Mouse (Mus musculus) neutrophil, adult 5-6 weeks (primary cell): ENCODE measurements around the gene Krt19. TPM values are rescaled to one million over a fixed set of nuclear protein-coding genes. Genes with fewer than 3 reads are reported as not detected.

Experiments used
- ATAC-seq: fragments of 151-379, 151-347 bp; 2 replicates; pipeline ENCODE4 v1.8.0; 2017; ENCODE audit warnings: mild to moderate bottlenecking, moderate TSS enrichment; ENCODE audit not compliant: insufficient number of reproducible peaks, poor library complexity, low FRiP score, severe bottlenecking; ENCODE audit errors: extremely low read depth
- total RNA-seq: library from RNA; stranded (forward); fragments of 200-1000 nt; gene quantifications from 2 replicates; pipeline ENCODE4 v1.2.3, GENCODE M21; 2017

Gene Krt19
- total RNA-seq, result 0.74 and 4.9 TPM in 2 replicates

- no peak for ATAC-seq
Measured at GRCm38 (mm10) chr11:100148615-100149330, at the start of gene Krt19. TSS of gene Krt19 (minus strand) at chr11:100148665.

DNA sequence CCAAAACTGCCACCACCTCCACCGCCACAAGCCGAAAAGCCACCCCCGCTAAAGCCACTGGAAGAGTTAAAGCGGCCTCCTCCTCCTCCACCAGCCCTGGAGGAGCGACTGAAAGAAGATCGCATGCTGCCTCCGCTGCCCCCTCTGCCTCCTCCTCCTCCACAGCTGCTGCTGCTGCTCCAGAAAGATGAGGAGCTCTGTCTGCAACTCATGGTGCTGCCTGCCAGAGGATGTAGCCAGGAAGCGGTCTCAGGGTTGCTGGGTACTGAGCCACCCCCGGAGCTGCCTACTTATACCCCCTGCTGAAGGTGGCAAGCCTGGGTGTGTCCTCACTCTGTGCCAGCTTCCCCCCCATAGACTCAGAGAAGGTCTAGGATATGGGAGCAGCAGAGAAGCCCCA lies 44.5 kb upstream of the Krt19 start, which contains the start of gene Krt9:
Krt9 (minus strand) TSS at position 255 of the 400 bp plus-strand sequence.
- ATAC-seq, result no peak

DNA sequence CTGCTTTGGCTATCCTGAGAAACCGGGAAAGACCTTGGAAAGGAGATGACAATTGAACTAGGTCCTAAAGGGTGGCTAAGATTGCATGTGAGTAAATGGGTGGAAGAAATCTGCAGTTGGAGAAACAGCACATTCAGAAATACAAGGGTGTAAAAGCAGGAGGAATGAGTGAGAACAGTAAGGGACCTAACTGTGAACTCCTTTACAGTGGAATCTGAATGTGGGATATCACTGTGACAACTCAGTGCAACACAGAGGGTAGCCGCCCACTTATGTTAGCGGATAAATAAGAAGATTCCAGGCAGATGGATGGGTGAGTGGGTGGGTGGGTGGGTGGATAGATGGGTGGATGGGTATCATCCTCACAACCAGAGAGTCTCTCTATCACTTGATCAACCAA lies 43.4 kb upstream of the Krt19 start:
- ATAC-seq, result no peak

DNA sequence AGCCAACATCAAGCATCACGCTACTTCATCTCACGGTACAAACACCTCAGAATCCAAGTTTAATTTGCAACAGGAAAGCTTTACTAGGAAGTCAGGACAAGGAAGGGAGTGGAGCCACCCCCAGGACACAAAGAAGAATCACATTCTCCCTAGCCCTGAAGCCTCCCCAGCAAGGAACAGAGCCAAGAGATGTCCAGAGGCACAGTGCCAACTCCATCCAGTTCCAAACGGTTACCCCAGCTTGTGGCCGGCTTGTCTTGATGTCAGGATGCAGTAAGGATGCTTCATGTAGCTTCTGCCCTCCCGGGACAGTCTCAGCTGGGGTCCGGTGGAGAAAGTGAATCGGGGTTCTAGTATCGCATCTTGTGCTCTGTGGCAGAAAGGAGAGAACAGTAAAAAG lies 38.3 kb upstream of the Krt19 start:
- no peak for ATAC-seq

GRCm38 (mm10) chr11:100181725-100182124 lies 33.3 kb upstream of the Krt19 start:
- no peak for ATAC-seq

GRCm38 (mm10) chr11:100179260-100179659 lies 30.8 kb upstream of the Krt19 start:
- no peak for ATAC-seq

DNA sequence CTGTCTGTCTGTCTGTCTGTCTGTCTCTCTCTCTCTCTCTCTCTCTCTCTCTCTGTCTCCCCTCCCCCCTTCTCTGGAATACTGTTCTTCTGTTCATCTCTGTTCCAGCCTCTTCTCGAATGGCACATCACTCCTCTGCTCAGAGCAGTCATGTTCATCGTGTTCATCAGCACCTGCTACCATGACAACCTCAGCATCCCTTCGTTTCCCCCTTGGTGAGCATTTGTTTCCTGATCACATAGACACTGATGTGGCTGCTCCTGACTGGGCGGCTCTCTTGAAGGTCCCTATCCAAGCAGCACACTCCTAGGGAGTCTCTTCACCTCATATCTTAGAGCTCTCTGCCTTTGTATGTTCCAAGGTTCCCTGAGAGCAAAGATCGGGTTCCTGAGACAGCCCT lies 29.8 kb upstream of the Krt19 start:
- no peak for ATAC-seq

- no peak for ATAC-seq
Measured at GRCm38 (mm10) chr11:100176791-100177190, 28.3 kb upstream of the Krt19 start.

- no peak for ATAC-seq
Measured at GRCm38 (mm10) chr11:100168765-100169762, 20.6 kb upstream of the Krt19 start.

DNA sequence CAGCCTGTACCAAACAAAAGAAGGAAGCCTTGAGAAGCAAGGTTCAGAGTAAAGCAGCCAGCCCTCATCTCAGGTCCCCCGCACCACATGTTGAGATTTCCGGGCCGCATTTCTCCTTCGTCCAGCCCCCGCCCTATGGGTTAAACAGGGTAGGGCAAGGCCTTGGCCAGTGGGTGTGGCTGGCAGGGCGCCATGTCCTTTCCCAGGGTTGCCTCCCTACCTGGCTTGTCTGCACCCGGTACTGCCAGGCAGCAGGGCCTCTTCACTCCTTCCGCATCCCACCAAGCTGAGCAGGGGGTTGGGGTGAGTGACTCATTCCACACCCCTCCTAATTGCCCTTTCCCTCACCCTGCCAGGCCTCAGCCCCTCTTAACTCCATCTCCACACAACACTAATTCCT lies 19.6 kb upstream of the Krt19 start:
- ATAC-seq, result no peak

DNA sequence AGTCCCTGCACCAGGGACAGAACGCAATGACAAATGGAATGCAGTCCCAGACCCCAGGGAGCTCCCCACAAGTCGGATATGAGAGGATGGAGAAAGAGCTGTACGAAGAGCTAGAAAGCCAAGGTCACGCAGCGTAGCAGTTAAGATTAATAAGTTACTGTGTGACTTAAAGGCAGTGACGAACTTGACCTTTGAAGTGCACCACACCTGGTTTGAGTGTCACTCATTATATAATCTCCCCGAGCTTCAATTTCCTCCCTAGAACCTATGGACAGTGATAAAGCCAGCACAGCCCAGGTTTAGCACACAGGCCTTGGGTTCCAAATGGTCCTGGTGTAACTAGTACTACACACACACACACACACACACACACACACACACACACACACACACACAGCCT lies 15.9 kb upstream of the Krt19 start:
- no peak for ATAC-seq

- no peak for ATAC-seq
Measured at GRCm38 (mm10) chr11:100157908-100158477, 9.5 kb upstream of the Krt19 start.

- no peak for ATAC-seq
Measured at GRCm38 (mm10) chr11:100157331-100157730, 8.9 kb upstream of the Krt19 start.

DNA sequence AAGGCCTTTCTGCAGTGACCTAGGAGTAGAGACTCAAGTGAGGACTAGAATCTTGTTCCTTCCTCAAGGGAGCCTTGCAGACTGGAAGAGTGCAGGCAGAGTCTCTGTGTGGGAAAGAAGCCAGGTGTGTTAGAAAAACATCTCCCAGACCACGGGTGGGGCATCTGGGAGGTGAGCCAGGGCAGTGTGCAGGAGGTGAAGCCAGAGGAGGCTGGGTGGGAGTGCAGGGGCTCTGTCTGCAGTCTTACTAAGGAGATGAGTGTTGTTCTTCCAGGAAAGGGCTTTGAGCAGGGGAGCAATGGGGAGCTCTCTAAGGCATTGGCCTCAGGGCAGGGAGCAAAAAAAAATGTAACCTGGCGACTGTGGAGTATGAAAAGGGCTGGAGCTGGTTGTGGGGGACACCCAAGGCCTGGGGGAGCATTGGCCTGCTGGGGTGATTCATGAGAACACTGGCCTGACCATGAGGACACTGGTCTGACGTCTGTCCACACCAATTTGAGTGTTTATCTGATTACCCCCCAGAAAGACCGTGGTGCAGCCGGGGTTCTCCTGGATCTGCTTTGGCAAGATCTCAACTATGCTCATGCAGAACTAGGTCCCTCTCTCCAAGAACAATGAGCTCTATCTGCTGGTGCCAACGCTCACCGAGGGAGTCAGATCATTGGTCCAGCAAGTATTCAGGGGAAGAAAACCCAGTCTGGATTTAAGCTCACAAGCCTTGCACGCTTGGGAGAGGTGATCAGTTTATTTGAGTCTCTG lies 7.2 kb upstream of the Krt19 start:
- no peak for ATAC-seq

GRCm38 (mm10) chr11:100147566-100148353 lies 705 bp downstream of the Krt19 start:
- no peak for ATAC-seq

DNA sequence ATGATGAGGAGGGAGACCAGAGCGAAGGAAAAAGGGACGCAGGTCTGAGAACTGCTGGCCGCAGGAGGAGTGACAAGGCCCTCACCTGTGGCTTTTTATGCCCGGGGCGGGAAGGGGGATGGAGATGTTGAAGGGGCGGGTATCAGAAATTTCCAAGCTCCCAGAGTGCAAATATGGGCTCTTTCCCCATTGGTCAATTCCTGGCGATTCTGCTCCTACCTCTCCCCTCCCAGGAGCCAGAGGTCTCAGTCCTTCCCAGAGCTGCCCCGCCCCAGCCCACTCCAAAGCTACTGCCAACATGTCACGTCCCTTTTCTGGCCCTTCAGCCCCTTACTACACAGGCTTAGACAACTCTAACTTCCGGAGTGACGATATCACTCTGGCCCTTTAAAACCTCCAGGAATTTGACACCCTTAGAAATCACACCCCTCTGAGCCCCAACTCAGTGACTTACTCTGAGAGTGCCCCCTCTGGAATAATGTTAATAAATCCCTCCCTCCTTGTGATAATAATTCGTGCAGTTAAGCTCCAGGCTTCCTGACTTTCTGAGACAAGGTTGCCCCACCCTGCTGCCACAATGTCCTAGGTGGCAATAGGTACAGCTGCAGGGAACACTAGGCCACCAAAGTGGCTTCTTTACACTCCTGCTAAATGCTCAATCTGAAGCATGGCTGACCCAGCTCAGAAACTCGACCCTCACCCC lies 2.5 kb downstream of the Krt19 start:
- ATAC-seq, result no peak

DNA sequence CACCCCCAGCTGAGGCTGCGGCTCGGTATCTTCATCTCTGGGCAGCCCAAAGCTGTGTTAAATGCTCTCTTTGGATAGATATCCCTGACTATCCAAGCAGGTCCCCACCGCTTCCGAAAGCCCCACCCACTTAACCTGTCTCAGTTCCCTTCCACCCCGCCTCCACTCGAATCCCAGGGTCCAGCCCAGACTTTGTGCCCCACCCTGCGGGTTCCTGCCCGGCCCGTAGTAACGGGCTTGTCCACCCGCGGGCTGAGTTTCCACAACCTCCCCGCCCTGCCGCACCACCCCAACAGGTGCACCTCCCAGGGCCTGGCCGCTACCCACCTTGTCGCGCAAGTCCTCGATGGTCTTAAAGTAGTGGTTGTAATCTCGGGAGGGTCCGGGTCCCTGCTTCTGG lies 3.4 kb downstream of the Krt19 start:
- ATAC-seq, result no peak

- no peak for ATAC-seq
Measured at GRCm38 (mm10) chr11:100140966-100141365, 7.5 kb downstream of the Krt19 start.
